Mouse (Mus musculus) small intestine, adult 2 months (tissue): Measurements from ENCODE around the gene Slc15a3.

ENCODE experiments used
- CTCF ChIP-seq: fragments of 200-500 bp; IDR thresholded peaks from 2 replicates; pipeline ENCODE4 v1.5.1; 2012; ENCODE audit warnings: low read depth, mild to moderate bottlenecking, control low read depth, inconsistent platforms, low read length, moderate library complexity, mixed read lengths; ENCODE audit not compliant: insufficient replicate concordance, insufficient read length; ENCODE audit errors: extremely low read depth
- POLR2A ChIP-seq: fragments of 200-500 bp; IDR thresholded peaks from 2 replicates; pipeline ENCODE4 v1.6.1; 2012; ENCODE audit warnings: low read depth, mild to moderate bottlenecking, control low read depth, inconsistent platforms, low read length, moderate library complexity

GRCm38 (mm10) chr19:10832030-10832429 is 7.5 kb upstream of the Slc15a3 start:
- TF ChIP-seq CTCF, result no peak
- TF ChIP-seq POLR2A, result no peak
